Mouse (Mus musculus): Measurements from ENCODE around the gene Gm6525. TPM values are rescaled to one million over a fixed set of nuclear protein-coding genes. Genes with fewer than 3 reads are reported as not detected.

Gm6525 gene
- total RNA-seq, 2 experiments from 2014 or later: not detected

DNA sequence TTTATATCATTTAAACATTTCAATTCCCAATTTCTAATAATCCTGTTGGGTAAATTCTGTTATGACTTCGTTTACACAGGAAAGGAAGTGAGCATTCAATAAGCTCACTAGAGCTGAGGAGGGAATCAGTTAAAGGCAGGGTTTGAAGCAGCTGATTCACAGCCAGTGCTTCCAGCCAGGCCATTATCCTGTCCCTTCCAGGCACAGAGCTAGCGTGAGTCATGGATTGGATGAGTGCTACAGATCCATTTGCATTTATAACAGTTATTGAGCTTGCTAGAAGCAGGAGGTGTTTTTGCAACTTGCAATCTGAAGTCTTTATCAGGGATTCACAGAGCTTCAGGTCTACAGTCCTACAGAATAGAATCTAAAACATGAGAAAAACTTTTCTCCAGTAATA lies 33.5 kb downstream of the Gm6525 start:
- intact Hi-C loops (cut with DNase I): no loop called here
- DNase-seq: no peak

DNA sequence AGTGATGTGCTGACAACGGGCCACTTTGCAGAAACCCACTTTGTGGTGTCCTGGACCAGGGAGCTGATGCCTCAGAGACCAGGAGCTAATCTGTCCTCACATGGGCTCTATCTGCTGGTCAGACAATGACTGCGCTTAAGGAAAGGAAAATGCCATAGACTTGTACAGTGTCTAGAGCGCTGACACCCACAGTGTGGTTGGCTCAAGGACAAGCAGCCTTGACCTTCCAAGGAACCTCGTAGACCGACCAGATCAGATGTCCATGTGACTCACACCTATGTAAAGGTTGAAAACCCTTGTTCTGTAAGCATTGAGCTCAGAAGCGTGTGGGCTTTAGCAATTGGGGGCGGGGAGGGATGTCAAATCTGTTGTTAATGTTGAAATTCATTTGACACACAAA lies 34.6 kb downstream of the Gm6525 start:
- no peak for DNase-seq
- intact Hi-C loops (cut with DNase I): no loop called here

DNA sequence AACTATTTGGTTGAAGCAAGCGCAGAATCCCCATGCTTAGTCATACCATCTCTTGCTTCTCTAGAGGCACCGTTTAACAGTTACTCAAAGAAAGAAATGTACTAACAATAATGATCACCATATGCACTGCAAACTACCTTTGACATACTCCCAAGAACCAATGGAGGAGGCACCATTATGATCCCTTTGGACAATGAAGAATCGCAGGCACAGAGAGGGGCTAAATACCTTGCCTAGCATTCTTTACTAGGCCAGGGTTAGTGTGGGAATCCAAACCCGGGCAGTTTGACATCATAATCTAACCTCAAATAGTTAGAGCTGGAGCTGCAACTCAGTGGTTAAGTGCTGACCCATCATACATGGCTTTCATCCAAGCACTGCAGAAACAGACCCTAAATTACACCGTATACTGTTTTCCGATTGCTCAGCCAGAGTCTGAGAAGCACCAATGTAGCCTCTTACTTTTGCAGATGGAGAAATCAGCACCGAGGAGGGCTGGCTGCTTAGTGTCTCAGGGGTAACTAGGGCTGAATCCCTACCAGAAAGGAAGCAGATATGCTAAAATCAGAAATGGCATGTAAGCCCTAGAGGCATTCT lies 35.1 kb downstream of the Gm6525 start:
- intact Hi-C loops (cut with DNase I): no loop called here
- DNase-seq: no peak

DNA sequence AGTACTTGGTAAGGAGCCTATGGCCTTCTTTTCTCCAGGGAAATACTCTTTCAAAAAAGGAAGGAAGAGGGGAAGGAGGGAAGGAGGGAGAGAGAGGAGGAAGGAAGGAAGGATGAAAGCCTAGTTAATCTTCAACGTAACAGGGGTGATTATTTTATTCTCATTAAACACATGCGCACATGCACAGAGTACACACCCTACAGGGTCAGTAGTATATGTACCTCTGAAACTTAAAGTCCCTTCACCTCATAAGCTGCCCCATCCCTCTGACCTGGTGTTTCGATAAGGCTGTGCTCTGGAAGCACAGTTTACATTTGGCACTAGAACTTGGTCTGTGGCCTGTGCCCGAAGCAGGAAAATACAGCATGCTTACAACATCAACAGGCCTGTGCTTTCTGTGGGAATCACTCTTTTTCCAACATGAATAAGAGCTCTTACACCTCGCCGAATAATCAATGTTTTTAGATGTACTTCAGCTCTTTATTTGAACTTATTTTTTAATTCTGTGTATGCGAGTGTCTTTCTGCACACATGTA lies 37.5 kb downstream of the Gm6525 start:
- intact Hi-C loops (cut with DNase I): no loop called here
- no peak for DNase-seq

DNA sequence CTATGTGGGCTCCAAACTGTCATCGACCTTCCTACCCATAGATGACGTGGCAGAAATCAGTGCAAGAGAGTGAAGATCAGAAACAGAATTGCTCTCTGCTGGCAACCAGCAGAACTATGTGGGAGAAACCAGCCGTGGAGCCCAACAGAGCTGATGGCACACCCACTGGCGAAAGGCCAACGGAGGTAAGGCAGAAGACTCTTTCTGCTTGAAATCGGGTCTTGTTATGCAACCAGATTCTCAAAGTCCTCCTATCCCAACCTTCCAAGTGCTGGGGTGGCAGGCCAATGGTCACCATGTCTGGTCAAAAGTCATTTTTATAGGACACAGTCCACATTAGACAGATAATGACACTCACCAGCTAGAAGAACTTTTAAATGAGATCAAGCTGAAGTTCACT lies 40.6 kb downstream of the Gm6525 start:
- intact Hi-C loops (cut with DNase I): no loop called here

DNA sequence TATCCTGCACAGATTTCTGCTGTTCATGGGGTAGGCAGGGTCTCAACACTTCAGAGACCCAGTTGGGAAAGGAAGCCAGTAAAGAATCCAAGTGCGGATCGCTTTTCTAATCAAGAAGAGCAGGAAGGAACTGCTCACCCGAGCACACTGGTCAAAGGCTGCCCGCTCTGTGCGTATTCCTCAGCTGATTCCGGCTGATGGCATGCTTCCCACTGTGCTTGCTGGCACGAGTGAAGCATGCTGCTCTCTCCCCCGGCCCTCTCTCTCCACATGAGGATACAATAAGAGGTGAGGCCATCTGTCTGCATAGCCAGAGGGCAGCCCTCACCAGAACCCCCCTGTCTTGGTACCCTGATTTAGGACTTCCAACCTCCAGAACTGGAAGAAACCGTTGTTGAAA lies 41.3 kb downstream of the Gm6525 start:
- intact Hi-C loops (cut with DNase I): no loop called here
- no peak for DNase-seq

More for the DNA sequence above, 40.6 kb downstream of the Gm6525 start:
- DNase-seq: no peak

DNA sequence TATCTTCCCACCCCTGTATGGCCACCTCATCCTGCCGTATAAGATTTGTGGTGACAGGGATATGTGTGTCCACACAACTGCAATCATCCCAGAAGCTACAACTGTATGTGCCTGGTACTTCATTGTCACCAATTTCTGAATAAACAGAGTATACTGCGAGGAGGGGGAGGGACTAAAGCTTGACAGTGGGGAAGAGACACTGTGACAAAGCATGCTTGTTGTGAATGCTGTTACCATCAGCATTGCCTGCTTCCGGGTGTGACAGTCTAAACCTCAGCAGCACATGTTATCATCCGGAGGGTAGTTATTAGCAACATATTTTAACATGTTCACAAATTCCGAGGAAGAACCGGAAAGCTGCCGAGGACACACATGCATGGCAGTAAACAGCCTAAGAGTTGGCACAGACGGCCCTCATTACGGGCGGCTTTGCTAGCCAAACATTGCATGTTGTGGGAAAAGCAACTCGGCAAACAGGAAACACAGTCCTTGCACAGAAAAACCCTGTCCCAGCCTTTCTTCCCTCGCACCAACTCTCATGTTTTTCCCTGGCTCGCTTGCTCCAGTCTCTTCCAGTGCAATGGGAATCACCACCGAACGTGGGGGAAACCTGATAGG lies 41.9 kb downstream of the Gm6525 start:
- DNase-seq: no peak
- intact Hi-C loops (cut with DNase I): no loop called here

DNA sequence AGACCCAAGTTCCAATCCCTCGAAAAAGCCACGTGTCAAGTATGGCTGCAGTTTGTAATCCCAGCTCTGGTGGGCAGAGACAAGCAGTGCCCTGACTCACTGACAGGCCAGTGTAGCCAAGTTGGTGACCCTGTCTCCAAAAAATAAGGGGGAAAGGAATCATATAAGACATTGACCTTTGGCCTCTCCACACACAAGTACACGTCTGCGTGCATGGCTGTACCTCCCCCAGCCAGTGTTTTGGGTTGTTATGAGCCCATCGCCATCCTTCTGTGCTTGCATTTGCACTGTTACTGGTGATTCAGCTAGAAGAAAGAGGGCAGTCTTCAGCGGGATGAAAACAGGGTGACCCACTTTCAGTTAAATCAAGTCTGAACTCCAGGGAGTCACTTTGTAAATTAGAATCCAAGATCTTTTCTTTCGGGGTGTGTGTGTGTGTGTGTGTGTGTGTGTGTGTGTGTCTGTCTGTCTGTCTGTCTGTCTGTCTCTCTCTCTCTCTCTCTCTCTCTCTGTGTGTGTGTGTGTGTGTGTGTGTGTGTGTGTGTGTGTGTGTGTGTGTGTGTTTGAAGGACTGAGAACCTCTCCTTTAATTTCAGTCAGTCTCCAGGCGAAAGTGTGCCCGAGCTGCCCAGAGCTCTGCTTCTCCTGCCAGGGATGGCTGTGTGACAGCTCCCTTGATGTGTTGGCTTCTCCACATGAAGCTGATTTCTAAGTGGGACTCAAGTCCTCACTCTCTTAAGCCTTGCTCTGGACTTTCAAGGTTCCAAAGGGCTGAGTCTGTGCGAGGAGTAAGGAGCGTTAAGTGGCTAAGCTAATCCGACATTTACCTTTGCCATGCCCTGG lies 43.4 kb downstream of the Gm6525 start:
- intact Hi-C loops (cut with DNase I): no loop called here
- no peak for DNase-seq

DNA sequence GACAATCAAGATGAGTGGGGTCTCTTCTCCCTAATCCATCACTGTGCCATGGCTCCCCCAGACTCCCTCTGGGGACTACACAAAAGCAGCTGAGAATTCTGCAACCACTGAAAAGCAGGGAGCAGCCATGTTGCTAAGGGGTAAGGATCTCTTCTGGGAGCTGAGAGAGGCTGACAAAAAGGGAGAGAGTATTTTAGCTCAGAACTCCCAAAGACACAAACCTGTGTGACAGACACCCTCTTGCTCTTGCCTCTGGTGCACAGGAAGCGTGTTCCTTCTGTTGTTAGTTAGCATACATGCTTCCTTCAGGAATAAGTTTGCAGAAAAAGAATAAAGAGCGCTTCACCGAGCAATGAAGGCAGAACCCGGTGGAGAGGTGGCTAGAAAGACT lies 44.1 kb downstream of the Gm6525 start:
- intact Hi-C loops (cut with DNase I): no loop called here
- DNase-seq: no peak

DNA sequence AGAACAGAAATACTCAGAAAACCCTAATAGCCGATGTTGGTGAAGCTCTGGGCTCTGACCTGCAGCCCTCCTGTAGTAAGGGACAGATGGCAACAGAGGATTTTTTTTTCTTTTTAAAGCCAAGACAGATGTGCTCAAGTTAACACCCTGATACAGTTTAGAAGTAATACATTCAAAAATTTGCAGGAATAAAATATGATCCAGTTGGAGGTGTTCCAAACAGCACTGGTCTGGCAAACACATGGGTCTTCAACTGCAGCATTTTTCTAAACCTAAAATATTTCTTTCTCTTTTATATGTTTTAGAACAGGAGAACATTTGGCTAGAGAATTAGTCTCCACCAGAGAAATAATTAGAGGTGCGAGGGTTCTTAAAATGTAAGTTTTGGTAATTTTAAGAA lies 44.6 kb downstream of the Gm6525 start:
- intact Hi-C loops (cut with DNase I): no loop called here
- DNase-seq: no peak

DNA sequence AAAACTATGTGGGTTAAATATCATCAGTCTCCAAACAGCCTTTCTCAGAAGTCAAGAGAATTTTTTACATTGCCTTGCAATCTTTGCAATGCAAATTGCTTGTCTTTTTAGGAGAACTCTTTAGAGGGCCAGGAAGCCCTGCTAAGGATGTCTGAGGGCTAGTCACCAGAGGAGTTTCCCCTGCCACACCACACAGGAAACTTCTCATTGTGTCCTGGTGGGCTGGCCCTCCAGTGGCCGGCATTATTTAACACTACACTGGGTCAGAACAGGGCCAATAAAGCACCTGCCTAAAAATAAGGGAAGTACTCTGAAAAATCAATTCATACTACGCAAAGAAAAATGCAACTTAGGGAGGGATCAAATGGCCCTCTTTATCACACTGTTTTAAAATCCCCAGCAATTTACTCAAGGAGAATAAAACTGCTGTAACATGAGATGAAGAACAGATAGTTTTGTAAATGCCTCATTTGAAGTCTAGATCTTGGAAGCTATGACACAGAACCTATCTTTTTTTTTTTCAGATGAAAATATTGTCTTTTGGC lies 45.3 kb downstream of the Gm6525 start:
- DNase-seq: no peak
- intact Hi-C loops (cut with DNase I): no loop called here

DNA sequence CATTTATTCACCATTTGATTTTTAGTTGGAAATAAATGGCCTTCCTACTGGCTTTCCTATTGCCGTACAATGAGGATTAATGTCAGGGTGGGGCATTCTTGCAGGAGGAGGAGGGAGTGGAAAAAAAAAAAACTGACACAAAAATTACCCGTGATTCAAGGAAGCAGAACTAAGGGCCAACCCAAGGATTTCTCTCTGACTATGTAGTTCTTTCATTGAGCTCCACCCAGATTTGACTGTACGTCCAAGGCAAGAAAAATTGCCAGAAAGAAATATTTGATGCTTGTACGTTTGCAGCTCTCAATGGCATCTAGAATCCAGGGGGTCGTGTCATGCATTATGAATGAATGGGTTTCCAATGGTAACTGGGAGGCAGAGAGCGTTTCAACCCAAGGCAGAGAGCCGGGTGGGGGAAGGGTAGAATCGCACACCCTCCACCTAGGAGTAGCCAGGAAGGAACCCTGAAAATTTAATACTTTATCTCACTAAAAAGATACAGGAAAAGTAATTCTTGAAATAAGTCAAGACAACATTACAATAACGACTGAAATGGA lies 45.9 kb downstream of the Gm6525 start:
- intact Hi-C loops (cut with DNase I): no loop called here
- DNase-seq: no peak

DNA sequence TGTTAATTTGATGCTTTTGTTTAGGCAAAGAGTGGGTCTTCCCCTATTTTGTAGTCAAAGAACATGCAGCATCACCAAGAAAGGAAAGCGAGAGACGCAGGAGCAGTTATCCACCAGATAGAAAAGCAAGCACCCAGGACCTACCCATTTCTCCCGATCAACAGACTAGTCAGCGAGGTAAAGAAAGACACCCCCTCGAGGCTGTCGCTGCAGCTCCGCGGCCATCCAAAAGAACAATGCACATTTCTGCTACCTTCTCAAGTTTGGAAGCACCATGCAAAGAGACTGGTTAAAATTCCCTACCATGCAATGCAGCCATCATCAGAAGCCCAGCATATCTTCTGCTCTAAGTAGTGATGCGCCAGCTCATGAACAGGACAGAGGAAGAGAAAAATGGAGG lies 46.4 kb downstream of the Gm6525 start:
- no peak for DNase-seq
- intact Hi-C loops (cut with DNase I): no loop called here

DNA sequence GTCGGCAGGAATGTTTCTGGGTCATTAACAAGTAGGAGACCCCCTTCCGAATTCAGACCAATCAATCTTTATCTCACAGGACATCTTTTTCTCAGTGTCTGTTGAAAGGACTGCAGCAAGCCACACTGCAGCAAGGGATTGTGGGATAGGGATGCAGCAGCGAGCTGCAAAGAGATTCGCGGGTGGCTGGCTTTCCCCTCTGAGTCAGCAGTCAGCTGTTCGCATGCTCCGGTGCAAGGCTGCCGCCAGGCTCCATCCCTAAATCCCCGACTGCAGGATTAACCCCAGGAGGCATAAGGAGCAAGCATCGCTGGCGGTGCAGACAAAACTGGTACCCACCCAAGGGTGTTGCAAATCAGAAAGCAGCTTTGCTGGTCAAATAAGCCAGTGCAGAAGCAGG lies 46.8 kb downstream of the Gm6525 start:
- peak; percentile 31 to 42 for DNase-seq
- intact Hi-C loops (cut with DNase I): no loop called here

Other genes with a start within 250 kb of the Gm6525 start
- gene Tmem131l, start 133.9 kb upstream of the Gm6525 start, total RNA-seq (2021): 10 to 100 TPM; 13.0 to 18.4 TPM
- gene Mnd1, start 18.3 kb upstream of the Gm6525 start, total RNA-seq (2021): 1 to 10 TPM; 1.6 to 2.3 TPM
- gene Trim2, start 132.8 kb downstream of the Gm6525 start, total RNA-seq (2021): 1 to 10 TPM; 2.7 to 3.3 TPM

Measured in gastrocnemius, postnatal 36 days (tissue).